Mouse (Mus musculus) adrenal gland, postnatal 14 days (tissue): ENCODE results near the gene Anln. TPM values are rescaled to one million over a fixed set of nuclear protein-coding genes. Genes with fewer than 3 reads are reported as not detected.
"Not testable (repeated sequence)": the region's sequence is repeated elsewhere in the genome, so short reads cannot be mapped to it uniquely, and the experiment has no call there.

Experiments
- DNase-seq: peaks from one replicate; pipeline ENCODE4 v3.0.0; 2021; ENCODE audit warnings: mixed read lengths
- total RNA-seq: library from RNA; stranded (reverse); gene quantifications from 2 replicates; pipeline ENCODE4 v1.2.3, GENCODE M21; 2021

The Anln gene
- total RNA-seq, 1 experiment from 2014 or later, result 16.4 TPM

DNA sequence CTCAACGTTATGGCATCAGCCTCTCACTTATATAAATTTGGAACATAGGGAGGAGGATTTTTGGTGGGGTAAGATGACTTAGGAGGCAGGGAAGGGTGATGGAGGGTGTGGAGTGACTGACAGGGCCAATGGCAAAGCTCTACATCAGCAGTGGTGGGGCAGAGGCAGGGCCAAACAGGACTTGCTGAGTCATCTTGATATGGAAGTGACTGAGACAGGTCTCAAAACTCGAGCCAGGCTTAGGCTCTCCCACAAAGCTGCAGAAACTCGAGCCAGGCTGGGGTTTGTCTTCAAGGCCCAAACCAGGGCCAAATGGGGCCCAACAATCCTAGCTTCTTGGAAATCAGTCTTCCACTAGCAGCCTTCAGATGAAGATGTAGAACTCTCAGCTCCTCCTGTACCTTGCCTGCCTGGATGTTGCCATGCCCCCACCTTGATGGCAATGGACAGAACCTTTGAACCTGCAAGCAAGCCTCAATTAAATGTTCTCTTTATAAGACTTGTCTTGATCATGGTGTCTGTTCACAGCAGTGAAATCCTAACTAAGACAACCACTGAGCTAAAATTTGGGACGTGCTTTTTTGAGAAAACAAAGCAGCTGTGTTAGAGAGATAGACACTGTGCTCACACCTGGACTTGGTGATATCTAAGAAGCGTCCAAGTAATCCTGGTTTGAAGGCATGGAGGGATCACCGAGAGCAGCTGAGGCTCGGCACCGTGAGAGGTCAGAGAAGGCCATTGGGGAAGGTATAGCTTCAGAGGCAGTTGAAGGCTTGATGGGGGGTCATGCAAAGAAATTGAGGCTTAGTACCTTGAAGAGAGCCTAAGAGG lies 66.4 kb downstream of the Anln start:
- no peak for DNase-seq

DNA sequence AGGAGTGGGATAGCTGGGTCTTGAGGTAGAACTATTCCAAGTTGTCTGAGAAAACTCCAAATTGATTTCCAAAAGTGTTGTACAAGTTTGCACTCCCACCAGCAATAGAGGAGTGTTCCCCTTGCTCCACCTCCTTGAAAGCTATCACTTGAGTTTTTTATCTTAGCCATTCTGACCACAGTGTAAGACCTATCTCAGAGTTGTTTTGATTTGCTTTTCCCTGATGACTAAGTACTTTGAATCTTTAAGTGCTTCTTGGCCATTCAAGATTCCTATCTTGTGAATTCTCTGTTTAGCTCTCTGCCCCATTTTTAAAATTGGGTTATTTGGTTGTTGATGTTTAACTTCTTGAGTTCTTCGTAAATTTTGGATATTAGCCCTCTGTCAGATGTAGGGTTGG lies 69.9 kb downstream of the Anln start:
- no peak for DNase-seq

DNA sequence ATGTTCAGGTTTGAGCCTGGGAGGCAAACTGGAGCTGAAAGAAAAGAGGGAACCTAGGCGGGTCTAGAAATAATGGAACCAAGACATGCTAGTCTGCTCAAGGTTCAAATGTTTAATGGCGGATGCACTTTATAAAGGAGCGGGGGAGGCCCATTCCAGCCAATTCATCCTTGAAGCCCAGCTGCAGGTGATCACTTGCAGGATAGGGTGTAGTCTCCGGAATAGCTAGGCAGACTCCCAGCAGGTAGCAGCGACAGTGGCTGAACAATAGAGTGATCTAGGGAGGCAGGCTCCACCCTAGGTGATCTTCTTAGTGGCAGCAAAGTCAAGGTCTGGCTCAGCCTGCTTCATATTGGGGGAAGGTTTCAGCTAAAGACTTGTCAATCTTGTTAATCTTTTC lies 72.9 kb downstream of the Anln start:
- not testable (repeated sequence) for DNase-seq

DNA sequence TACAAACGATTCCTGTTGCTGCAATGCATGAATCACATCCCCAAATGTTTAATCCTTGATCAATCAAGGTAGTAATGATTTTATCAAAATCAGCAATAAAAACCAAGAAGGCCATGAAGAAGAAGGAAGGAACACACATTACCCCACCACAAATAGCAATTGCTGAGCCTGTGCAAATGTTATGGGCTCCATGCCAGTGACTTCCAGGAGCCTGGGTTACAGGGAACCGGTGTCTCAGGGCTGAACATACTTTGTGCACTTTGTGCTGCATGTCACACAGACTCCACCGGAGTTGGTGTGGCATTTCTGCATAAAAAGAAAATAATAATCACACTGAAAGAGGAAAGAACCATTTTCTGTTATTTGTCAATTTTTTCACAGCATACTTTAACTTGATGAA lies 74.9 kb downstream of the Anln start:
- no peak for DNase-seq

DNA sequence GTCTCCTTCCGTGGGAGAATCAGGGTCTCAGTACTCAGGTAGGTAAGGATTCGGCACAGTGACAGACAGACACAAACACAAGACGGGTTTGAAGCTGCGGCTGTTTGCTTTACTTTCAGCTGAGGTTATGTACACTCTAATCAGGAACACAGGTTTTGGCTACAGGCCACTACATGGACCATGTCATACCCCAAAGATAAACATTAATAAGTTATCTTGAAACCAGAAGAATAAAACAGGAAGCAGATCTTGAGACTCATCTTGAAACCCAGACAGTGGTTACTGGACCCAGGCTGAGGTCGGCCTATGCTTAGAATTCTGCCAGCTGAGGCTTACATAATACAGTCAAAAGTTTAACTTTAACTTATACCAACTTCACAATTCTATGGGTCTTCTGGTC lies 75.8 kb downstream of the Anln start:
- DNase-seq, result no peak

DNA sequence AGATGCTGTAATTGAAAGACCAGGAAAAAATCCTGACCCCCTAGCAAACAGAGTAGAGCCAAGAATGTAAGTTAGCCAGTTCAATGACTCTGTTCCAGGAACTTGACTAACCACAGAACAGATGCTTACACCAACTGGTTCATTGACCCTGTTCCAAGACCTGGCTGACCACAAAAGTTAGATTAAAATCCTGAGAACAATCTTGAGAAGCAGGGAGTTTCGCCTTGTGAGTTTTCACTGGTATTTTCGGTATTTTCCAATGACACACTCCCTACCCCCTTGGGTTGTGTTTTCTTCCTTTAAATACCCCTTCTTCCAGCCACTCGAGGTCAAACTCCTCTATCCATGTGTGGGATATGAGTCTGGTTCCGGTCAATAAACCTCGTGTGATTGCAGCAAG lies 79.3 kb downstream of the Anln start:
- no peak for DNase-seq

DNA sequence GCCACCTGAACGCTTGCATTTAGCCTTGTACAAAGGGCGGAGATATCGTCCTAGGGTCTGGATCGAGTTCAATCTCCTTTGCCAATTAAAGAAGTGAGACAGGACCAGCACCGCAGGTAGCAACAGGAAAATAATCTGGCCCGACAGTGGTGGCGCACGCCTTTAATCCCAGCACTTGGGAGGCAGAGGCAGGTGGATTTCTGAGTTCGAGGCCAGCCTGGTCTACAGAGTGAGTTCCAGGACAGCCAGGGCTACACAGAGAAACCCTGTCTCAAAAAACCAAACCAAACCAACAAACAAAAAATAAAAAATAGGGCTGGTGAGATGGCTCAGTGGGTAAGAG lies 81.1 kb downstream of the Anln start:
- not testable (repeated sequence) for DNase-seq

DNA sequence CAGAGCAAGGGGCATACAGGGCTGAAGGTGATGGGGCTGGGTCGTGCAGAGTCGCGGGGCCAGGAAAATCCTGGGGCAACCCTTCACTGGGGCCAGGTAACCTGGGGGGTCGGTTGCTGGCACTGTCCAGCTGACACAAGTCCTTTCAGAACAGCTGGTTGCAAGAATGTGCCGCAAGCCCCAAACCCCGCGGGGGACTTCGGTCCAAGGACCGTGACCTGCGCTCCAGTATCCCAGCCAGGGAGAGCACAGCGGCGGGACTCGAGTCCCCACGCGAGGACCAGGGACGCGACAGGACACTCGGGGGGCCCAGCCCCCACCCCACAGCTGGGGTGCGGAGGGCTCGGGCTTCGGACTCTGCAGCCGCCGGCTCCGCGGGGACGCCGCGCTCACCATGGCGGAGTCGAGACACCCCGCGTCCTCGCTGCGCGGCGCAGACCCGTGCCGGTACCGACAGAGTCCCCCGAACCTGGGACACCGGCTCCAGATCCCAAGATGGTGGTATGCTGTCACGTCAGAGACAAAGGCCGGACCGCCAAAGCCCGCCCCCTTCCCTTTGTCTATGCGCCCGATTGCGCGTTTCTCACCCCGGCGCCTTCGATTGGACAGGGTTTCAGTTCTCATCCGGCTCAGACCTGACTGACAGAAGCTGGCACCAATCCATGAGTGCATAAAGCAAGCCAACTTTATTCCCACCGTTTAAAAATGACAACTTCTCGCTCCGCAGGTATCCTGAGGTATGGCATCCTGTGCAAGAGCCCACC lies 81.7 kb downstream of the Anln start, which contains the start of gene Zfp810:
TSS of gene Zfp810 (minus strand) at position 493 of the 764 bp plus-strand sequence.
- DNase-seq, result peak; percentile 97

DNA sequence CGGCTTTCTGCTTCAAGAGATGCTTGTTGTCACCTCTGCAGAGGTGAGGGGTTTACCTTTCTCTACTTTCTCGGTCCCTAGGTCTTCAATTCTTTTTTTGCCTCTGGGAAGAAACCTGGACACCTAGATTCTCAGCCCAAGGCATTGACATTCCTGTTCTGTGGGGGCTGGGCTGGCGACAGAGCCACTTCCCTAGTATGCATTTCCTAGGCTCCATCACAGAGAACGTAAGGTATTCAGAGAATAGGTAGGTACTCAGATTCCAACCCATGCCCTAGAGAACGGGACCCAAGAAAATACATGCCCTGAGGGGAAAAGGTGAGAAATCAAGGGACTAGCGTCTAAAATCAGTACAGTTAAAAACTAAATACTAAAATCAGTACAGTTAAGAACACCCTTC lies 82.3 kb downstream of the Anln start:
- DNase-seq, result no peak

DNA sequence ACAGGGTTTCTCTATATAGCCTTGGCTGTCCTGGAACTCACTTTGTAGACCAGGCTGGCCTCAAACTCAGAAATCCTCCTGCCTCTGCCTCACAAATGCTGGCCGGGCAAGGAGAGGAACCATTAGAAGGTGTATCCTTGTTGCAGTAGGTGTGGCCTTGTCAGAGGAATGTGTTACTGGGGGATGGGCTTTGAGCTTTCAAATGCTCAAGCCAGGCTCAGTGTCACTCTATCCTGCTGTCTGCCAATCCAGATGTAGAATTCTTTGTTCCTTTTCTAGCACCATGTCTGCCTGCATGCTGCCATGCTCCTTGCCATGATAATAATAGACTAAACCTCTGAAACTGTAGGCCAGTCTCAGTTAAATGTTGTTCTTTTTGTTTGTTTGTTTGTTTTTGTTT lies 86.8 kb downstream of the Anln start:
- DNase-seq, result no peak

Other genes with a start within 250 kb of the Anln start
- gene Pigyl, start 232.3 kb downstream of the Anln start, total RNA-seq, result 47.7 and 51.8 TPM in 2 replicates
- 1.2 and 2.0 TPM in 2 replicates for gene Zfp872, start 201.1 kb downstream of the Anln start, total RNA-seq
- 33.5 and 39.9 TPM in 2 replicates for gene Zfp809, start 163.5 kb downstream of the Anln start, total RNA-seq
- 0.96 and 1.4 TPM in 2 replicates for gene Zfp599, start 129.3 kb downstream of the Anln start, total RNA-seq
- gene Zfp810, start 81.5 kb downstream of the Anln start, total RNA-seq, result 8.0 and 10.2 TPM in 2 replicates
- 3.6 and 4.9 TPM in 2 replicates for gene 9530077C05Rik, start 22.3 kb upstream of the Anln start, total RNA-seq
- not detected in 2 replicates for gene Gm17545, start 65.1 kb upstream of the Anln start, total RNA-seq
- 37.6 and 46.1 TPM in 2 replicates for gene Rp9, start 80.6 kb upstream of the Anln start, total RNA-seq
- 14.3 and 18.7 TPM in 2 replicates for gene Bbs9, start 86.5 kb upstream of the Anln start, total RNA-seq